Mouse (Mus musculus) C2C12 (cell line): ENCODE results near the gene Car12. TPM values are rescaled to one million over a fixed set of nuclear protein-coding genes. Genes with fewer than 3 reads are reported as not detected.

ENCODE experiments used
- H3K27me3 ChIP-seq: one replicate; pipeline ENCODE4 v1.6.1; 2011; ENCODE audit not compliant: control insufficient read depth, insufficient read depth, insufficient read length
- H3K36me3 ChIP-seq: one replicate; pipeline ENCODE4 v1.6.1; 2011; ENCODE audit not compliant: control insufficient read depth, insufficient read depth
- H3K4me3 ChIP-seq: one replicate; pipeline ENCODE4 v1.5.1; 2011; ENCODE audit warnings: mild to moderate bottlenecking, control low read depth; ENCODE audit not compliant: poor library complexity, insufficient read depth, severe bottlenecking
- H3K79me2 ChIP-seq: one replicate; pipeline ENCODE4 v1.6.1; 2011; ENCODE audit not compliant: control insufficient read depth, insufficient read depth
- H3K79me3 ChIP-seq: one replicate; pipeline ENCODE4 v1.6.1; 2011; ENCODE audit warnings: low read depth, control low read depth
- H3ac ChIP-seq: one replicate; pipeline ENCODE3; 2011; ENCODE audit warnings: low read depth; ENCODE audit not compliant: control insufficient read depth, insufficient read length
- CEBPB ChIP-seq: IDR thresholded peaks from one replicate; pipeline ENCODE4 v1.6.1; 2011; ENCODE audit warnings: low read depth, mild to moderate bottlenecking, control low read depth, moderate library complexity
- CTCF ChIP-seq: IDR thresholded peaks from one replicate; pipeline ENCODE4 v1.5.1; 2011; ENCODE audit not compliant: control insufficient read depth, insufficient read depth, insufficient read length
- FOSL1 ChIP-seq: IDR thresholded peaks from one replicate; pipeline ENCODE4 v1.8.0; 2011; ENCODE audit warnings: mild to moderate bottlenecking, low read length; ENCODE audit not compliant: poor library complexity, insufficient read depth, severe bottlenecking
- MAX ChIP-seq: IDR thresholded peaks from one replicate; pipeline ENCODE4 v1.6.1; 2011; ENCODE audit warnings: mild to moderate bottlenecking, control low read depth
- MYOD1 ChIP-seq: IDR thresholded peaks from one replicate; pipeline ENCODE4 v1.6.1; 2011; ENCODE audit warnings: low read depth; ENCODE audit not compliant: control insufficient read depth, insufficient read length
- MYOG ChIP-seq: IDR thresholded peaks from one replicate; pipeline ENCODE4 v1.6.1; 2011; ENCODE audit not compliant: control insufficient read depth, insufficient read length; ENCODE audit errors: extremely low read depth
- USF1 ChIP-seq: IDR thresholded peaks from one replicate; pipeline ENCODE4 v1.6.1; 2011; ENCODE audit warnings: low read depth, mild to moderate bottlenecking, control low read depth, moderate library complexity
- polyA plus RNA-seq: library from polyadenylated mRNA; unstranded; fragments of >200 nt; fragmentation: generic; extraction: Trizol; gene quantifications from one replicate; pipeline ENCODE4 v1.2.1, GENCODE M21; 2012; ENCODE audit warnings: missing spikeins

Gene Car12
- polyA plus RNA-seq, 1 experiment: 0.06 TPM

- Histone ChIP-seq H3K4me3 (no peak overlapping the region), H3K79me2 (no peaks in the 10 kb centered on the region), H3K27me3 (no peaks in the 10 kb centered on the region), H3K36me3 (no peaks in the 10 kb centered on the region), H3ac (no peak overlapping the region), H3K79me3 (no peaks in the 10 kb centered on the region)
- no peak for TF ChIP-seq MYOG
- no peak for TF ChIP-seq CTCF
- TF ChIP-seq MAX: no peak
- no peak for TF ChIP-seq MYOD1
Observed at GRCm38 (mm10) chr9:66735122-66735521, 21.6 kb downstream of the Car12 start.

GRCm38 (mm10) chr9:66736016-66736415 is 22.5 kb downstream of the Car12 start:
- Histone ChIP-seq H3K79me2 (no peaks in the 10 kb centered on the region), H3ac (no peak overlapping the region), H3K27me3 (no peaks in the 10 kb centered on the region), H3K79me3 (no peaks in the 10 kb centered on the region), H3K4me3 (no peak overlapping the region), H3K36me3 (no peaks in the 10 kb centered on the region)
- TF ChIP-seq MYOD1 (no peak), USF1 (no peak), MYOG (no peak), MAX (no peak), CEBPB (no peak), FOSL1 (no peak), CTCF (no peak)

GRCm38 (mm10) chr9:66736551-66736950 is 23.1 kb downstream of the Car12 start:
- H3K36me3 ChIP-seq: no peaks in the 10 kb centered on the region
- no peak overlapping the region for H3ac ChIP-seq
- no peaks in the 10 kb centered on the region for H3K27me3 ChIP-seq
- H3K4me3 ChIP-seq: no peak overlapping the region
- no peaks in the 10 kb centered on the region for H3K79me2 ChIP-seq
- no peaks in the 10 kb centered on the region for H3K79me3 ChIP-seq
- no peak for TF ChIP-seq MYOD1
- no peak for TF ChIP-seq MYOG
- TF ChIP-seq CTCF: no peak
- no peak for TF ChIP-seq CEBPB
- TF ChIP-seq USF1: no peak
- no peak for TF ChIP-seq FOSL1
- no peak for TF ChIP-seq MAX

DNA sequence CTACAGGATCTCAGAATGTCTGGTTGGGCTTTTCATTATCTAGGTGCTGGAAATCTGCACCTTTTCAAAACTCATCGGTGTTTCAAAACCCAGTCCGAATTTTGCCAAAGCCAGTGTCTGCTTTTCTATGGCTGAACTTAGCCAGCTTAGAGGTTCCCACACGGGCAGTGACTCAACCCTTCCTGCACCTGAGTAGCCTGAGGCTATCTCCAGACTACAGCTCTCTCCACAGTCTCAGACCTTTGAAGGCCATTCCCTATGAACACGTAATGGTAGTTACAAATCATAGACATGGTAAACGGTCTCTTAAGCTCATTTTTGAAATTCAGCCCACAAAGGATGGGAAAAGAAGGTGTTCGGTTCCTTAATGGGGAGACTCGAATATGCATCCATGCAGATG is 26.0 kb downstream of the Car12 start:
- H3K79me3 ChIP-seq: no peaks in the 10 kb centered on the region
- H3K27me3 ChIP-seq: no peaks in the 10 kb centered on the region
- no peaks in the 10 kb centered on the region for H3K79me2 ChIP-seq
- TF ChIP-seq MYOD1: no peak
- no peak for TF ChIP-seq CTCF
- no peak for TF ChIP-seq CEBPB
- TF ChIP-seq MAX: no peak
- TF ChIP-seq MYOG: no peak
- TF ChIP-seq USF1: no peak
- no peak for TF ChIP-seq FOSL1
- H3K36me3 ChIP-seq: no peaks in the 10 kb centered on the region
- no peak overlapping the region for H3ac ChIP-seq
- H3K4me3 ChIP-seq: no peak overlapping the region

DNA sequence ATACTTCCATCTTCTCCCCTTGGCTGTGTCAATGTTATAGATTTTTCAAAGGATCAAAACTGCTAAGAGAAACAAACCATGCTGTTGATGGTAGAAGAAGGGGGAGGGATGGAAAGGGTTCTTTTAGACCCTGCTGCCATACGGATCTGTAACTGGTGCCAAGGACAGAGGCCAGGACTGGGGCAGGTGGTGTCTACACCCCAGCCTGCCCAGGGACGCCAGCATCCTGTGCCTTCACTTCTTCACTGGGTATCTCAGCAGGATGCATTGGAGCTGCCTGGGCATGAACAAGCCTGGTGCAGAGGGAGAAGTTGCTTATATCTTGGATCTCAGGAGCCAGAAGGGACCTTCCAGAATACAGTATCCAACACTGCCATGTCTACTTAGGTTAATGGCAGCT is 31.0 kb downstream of the Car12 start:
- H3K79me3 ChIP-seq: no peaks in the 10 kb centered on the region
- H3K79me2 ChIP-seq: no peaks in the 10 kb centered on the region
- no peaks in the 10 kb centered on the region for H3K27me3 ChIP-seq
- no peaks in the 10 kb centered on the region for H3K36me3 ChIP-seq
- no peak overlapping the region for H3K4me3 ChIP-seq
- TF ChIP-seq CEBPB: no peak
- no peak for TF ChIP-seq MAX
- no peak for TF ChIP-seq USF1
- TF ChIP-seq FOSL1: no peak
- TF ChIP-seq MYOG: no peak
- no peak for TF ChIP-seq MYOD1
- no peak for TF ChIP-seq CTCF
- H3ac ChIP-seq: no peak overlapping the region

GRCm38 (mm10) chr9:66748390-66748789 is 34.9 kb downstream of the Car12 start:
- Histone ChIP-seq H3K79me3 (no peaks in the 10 kb centered on the region), H3K4me3 (no peak overlapping the region), H3K79me2 (no peaks in the 10 kb centered on the region), H3K36me3 (no peaks in the 10 kb centered on the region), H3ac (no peak overlapping the region), H3K27me3 (peaks cover 5% of the 10 kb centered on the region)
- no peak for TF ChIP-seq MYOG
- TF ChIP-seq MYOD1: no peak
- no peak for TF ChIP-seq CTCF
- TF ChIP-seq FOSL1: no peak
- no peak for TF ChIP-seq USF1

DNA sequence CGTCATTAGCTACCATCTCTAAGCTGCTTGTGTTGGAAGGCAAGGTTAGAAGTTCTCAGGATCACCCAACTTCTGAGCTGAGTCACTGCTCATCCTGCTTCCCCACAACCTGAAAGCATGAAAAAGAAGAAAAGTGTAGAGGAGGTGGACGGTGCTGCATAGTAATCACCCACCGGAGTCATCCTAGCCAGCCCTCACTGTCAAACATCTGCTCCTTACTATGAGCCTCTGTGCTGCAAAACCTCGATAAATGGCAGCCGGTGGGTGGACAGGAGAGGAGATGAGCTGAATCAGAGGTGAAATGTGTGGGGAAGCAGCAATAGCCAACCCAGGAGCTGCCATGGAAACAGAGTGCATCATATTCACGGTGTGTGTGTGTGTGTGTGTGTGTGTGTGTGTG is 39.4 kb downstream of the Car12 start:
- peaks cover 5% of the 10 kb centered on the region for H3K27me3 ChIP-seq
- H3K79me2 ChIP-seq: no peaks in the 10 kb centered on the region
- no peaks in the 10 kb centered on the region for H3K79me3 ChIP-seq
- no peak overlapping the region for H3K4me3 ChIP-seq
- H3K36me3 ChIP-seq: no peaks in the 10 kb centered on the region
- no peak overlapping the region for H3ac ChIP-seq
- TF ChIP-seq MYOG (no peak), MYOD1 (no peak), CTCF (no peak), CEBPB (no peak), USF1 (no peak), FOSL1 (no peak), MAX (no peak)
